17 mouse cellular contexts compared by ENCODE assay signal in the genomic region with DNA sequence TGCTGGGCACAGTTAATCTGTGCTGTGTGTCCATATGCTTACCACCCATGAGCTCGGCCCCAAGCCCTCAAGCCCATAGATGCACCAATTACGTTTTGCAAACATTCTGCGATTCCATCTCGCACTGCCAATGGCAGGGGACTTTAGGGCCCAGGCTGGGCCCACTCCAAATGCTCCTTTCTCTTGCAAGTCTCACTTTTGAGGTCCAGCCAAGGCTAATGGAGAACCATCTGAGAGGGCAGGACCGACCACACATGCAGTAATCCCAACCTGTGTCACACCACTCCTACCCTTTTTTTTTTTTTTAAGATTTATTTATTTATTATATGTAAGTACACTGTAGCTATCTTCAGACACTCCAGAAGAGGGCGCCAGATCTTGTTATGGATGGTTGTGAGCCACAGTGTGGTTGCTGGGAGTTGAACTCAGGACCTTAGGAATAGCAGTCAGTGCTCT. TPM values are rescaled to one million over a fixed set of nuclear protein-coding genes. Genes with fewer than 3 reads are reported as not detected.
DNase-seq lines count a peak whose midpoint lies in the region; ATAC-seq lines count a peak whose summit lies in the region.
"Had no signal": no experiment of that assay in that cellular context is flagged by ENCODE, and none has a peak within 500 bp of the region (broad histone marks: within the 10 kb centered on the region; RNA-seq: fewer than 3 reads in every experiment).

No protein-coding gene starts in this region.

- 63% methylated on average over 6 of the region's 6 CpGs for WGBS in liver, embryonic 12.5 days (ENCODE audit: insufficient replicate concordance)
- 47% methylated on average over 6 of the region's 6 CpGs for WGBS in liver, embryonic 15.5 days (ENCODE audit: insufficient replicate concordance)

- H3K9ac ChIP-seq in liver, embryonic 12.5 days: no peak overlapping the region
- H3K9ac ChIP-seq in liver, embryonic 15.5 days: no peak overlapping the region
- H3K9ac ChIP-seq: limb, embryonic 15.5 days had no signal

- H3K4me3 ChIP-seq in liver, embryonic 12.5 days: no peak overlapping the region
- H3K4me3 ChIP-seq in liver, embryonic 15.5 days (replicated peaks): no peak overlapping the region
- H3K4me3 ChIP-seq: embryonic facial prominence, embryonic 12.5 days; limb, embryonic 15.5 days; megakaryocyte, embryonic 14.5 days had no signal

- peaks cover 14% of the 10 kb centered on the region for H3K36me3 ChIP-seq in liver, embryonic 12.5 days
- peaks cover 14% of the 10 kb centered on the region for H3K36me3 ChIP-seq in liver, embryonic 15.5 days (replicated peaks)

- no peaks in the 10 kb centered on the region for H3K27me3 ChIP-seq in liver, embryonic 12.5 days (replicated peaks)
- H3K27me3 ChIP-seq in liver, embryonic 15.5 days: peaks cover 7% of the 10 kb centered on the region; the same call in 1 of the 2 replicates
- H3K27me3 ChIP-seq: embryonic facial prominence, embryonic 12.5 days; limb, embryonic 15.5 days had no signal

- peaks cover 25% of the 10 kb centered on the region for H3K4me1 ChIP-seq in liver, embryonic 12.5 days
- H3K4me1 ChIP-seq in liver, embryonic 15.5 days (replicated peaks): peaks cover 64% of the 10 kb centered on the region
- H3K4me1 ChIP-seq: embryonic facial prominence, embryonic 12.5 days had no signal

- H3K4me2 ChIP-seq in liver, embryonic 12.5 days: 0 out of 2 replicates have a peak overlapping the region, but pooled peaks have one; percentile 54
- peak overlapping the region; percentile 51; the same call in 1 of the 2 replicates for H3K4me2 ChIP-seq in liver, embryonic 15.5 days
- H3K4me2 ChIP-seq: embryonic facial prominence, embryonic 12.5 days; limb, embryonic 15.5 days had no signal

- ATAC-seq in liver, embryonic 12.5 days: no peak
- no peak for ATAC-seq in liver, embryonic 15.5 days (ENCODE audit: insufficient read depth)
- no peak for ATAC-seq in megakaryocyte, adult 5-6 weeks (ENCODE audit: poor library complexity, severe bottlenecking)
- ATAC-seq in inflammation-experienced regulatory T-cells, adult 6 months: no peak
- ATAC-seq: activated CD4-positive, CD25-positive, alpha-beta regulatory T cell, adult 4 months had no signal

- peaks cover 3% of the 10 kb centered on the region; the same call in 1 of the 2 replicates for H3K9me3 ChIP-seq in liver, embryonic 12.5 days (replicated peaks)
- H3K9me3 ChIP-seq in liver, embryonic 15.5 days (replicated peaks): no peaks in the 10 kb centered on the region
- H3K9me3 ChIP-seq: embryonic facial prominence, embryonic 12.5 days; limb, embryonic 15.5 days had no signal

- peak; percentile 76 for DNase-seq in cerebellum, adult 9-11 months
- no peak for DNase-seq in cerebellum, adult 8-10 months
- DNase-seq in liver: no peak
- DNase-seq in R1 (ENCODE audit: low read depth, low spot score): peak; percentile 34
- DNase-seq: adrenal gland, postnatal 36 days; heart, postnatal 14 days; kidney, postnatal 14 days; right cerebral cortex, adult 18-20 months; thymus, adult 18-20 months had no signal

- no peak overlapping the region for H3K27ac ChIP-seq in liver, embryonic 12.5 days
- H3K27ac ChIP-seq in liver, embryonic 15.5 days (replicated peaks): no peak overlapping the region
- H3K27ac ChIP-seq: embryonic facial prominence, embryonic 12.5 days; limb, embryonic 15.5 days had no signal

RNA-seq across cellular contexts. Expression of a gene that starts 10.8 kb away (rescaled TPM):
- 85.4 and 91.9 TPM in 2 replicates for polyA plus RNA-seq in liver, embryonic 12.5 days (2016; fragmentation: Nextera tagmentation; extraction: Ambion mirVana)
- polyA plus RNA-seq in liver, embryonic 15.5 days (2015; fragmentation: Nextera tagmentation; extraction: Ambion mirVana): 64.0 and 69.3 TPM in 2 replicates
- 19.3 and 27.1 TPM in 2 replicates for total RNA-seq in megakaryocyte, adult 5-6 weeks (2015)
- 24.0 and 34.8 TPM in 2 replicates for total RNA-seq in megakaryocyte, adult 5-6 weeks (2017)
- 10 to 100 TPM; 10.8 to 36.2 (median 11.4) TPM for polyA plus RNA-seq in inflammation-experienced regulatory T-cells, adult 6 months (2017; shearing (Covaris generic))

RNA-seq across cellular contexts. Expression of a gene that starts 24.3 kb away (rescaled TPM):
- polyA plus RNA-seq in liver, embryonic 12.5 days (2016; fragmentation: Nextera tagmentation; extraction: Ambion mirVana): 7.1 and 8.2 TPM in 2 replicates
- 4.7 and 5.8 TPM in 2 replicates for polyA plus RNA-seq in liver, embryonic 15.5 days (2015; fragmentation: Nextera tagmentation; extraction: Ambion mirVana)
- 9.8 and 10.1 TPM in 2 replicates for total RNA-seq in megakaryocyte, adult 5-6 weeks (2015)
- total RNA-seq in megakaryocyte, adult 5-6 weeks (2017): 8.5 and 10.3 TPM in 2 replicates
- polyA plus RNA-seq in inflammation-experienced regulatory T-cells, adult 6 months (2017; shearing (Covaris generic)): 10 to 100 TPM in 2 of 3 experiments, 1 to 10 TPM in 1; 8.1 to 12.6 (median 11.5) TPM

RNA-seq across cellular contexts. Expression of a gene that starts 30.1 kb away (rescaled TPM):
- polyA plus RNA-seq in liver, embryonic 12.5 days (2016; fragmentation: Nextera tagmentation; extraction: Ambion mirVana): 6.4 TPM in 2 replicates
- 3.3 and 5.0 TPM in 2 replicates for polyA plus RNA-seq in liver, embryonic 15.5 days (2015; fragmentation: Nextera tagmentation; extraction: Ambion mirVana)
- 5.1 and 5.7 TPM in 2 replicates for total RNA-seq in megakaryocyte, adult 5-6 weeks (2015)
- 3.5 and 6.7 TPM in 2 replicates for total RNA-seq in megakaryocyte, adult 5-6 weeks (2017)
- polyA plus RNA-seq in inflammation-experienced regulatory T-cells, adult 6 months (2017; shearing (Covaris generic)): 1 to 10 TPM; 1.7 to 3.3 (median 2.2) TPM

RNA-seq across cellular contexts. Expression of a gene that starts 39.6 kb away (rescaled TPM):
- polyA plus RNA-seq in liver, embryonic 12.5 days (2016; fragmentation: Nextera tagmentation; extraction: Ambion mirVana): not detected in 2 replicates
- polyA plus RNA-seq in liver, embryonic 15.5 days (2015; fragmentation: Nextera tagmentation; extraction: Ambion mirVana): 0.15 and 0.28 TPM in 2 replicates
- total RNA-seq in megakaryocyte, adult 5-6 weeks (2015): not detected in 2 replicates
- not detected in 2 replicates for total RNA-seq in megakaryocyte, adult 5-6 weeks (2017)
- not detected for polyA plus RNA-seq in inflammation-experienced regulatory T-cells, adult 6 months (2017; shearing (Covaris generic))
- total RNA-seq: heart, postnatal 14 days had no signal
- polyA plus RNA-seq: activated CD4-positive, CD25-positive, alpha-beta regulatory T cell, adult 4 months had no signal

RNA-seq across cellular contexts. Expression of a gene that starts 40.5 kb away (rescaled TPM):
- polyA plus RNA-seq in liver, embryonic 12.5 days (2016; fragmentation: Nextera tagmentation; extraction: Ambion mirVana): 0.20 TPM in 2 replicates
- 0.21 and 0.38 TPM in 2 replicates for polyA plus RNA-seq in liver, embryonic 15.5 days (2015; fragmentation: Nextera tagmentation; extraction: Ambion mirVana)
- total RNA-seq in megakaryocyte, adult 5-6 weeks (2015): 0.56 and 0.68 TPM in 2 replicates
- total RNA-seq in megakaryocyte, adult 5-6 weeks (2017): 0.88 and 1.3 TPM in 2 replicates
- polyA plus RNA-seq in inflammation-experienced regulatory T-cells, adult 6 months (2017; shearing (Covaris generic)): under 1 TPM; 0.15 to 0.36 (median 0.26) TPM

Comparison
In these comparisons a context has a peak if more than half of its experiments do, and no peak if none do; other contexts are left out.
1. DNase-seq: peak in cerebellum, adult 9-11 months (single experiment) and R1 (single experiment); none in cerebellum, adult 8-10 months (single experiment) and liver (single experiment).